Mouse (Mus musculus) CH12.LX (cell line): ENCODE measurements at regions not wholly inside any gene's neighbourhood (a gene's known extent, or its start where the extent isn't known, plus 50 kb on each side); places are given as distances from the start of the nearest gene placed in this dataset.

Source experiments
- DNase-seq: peaks from one replicate; pipeline ENCODE4 v3.0.0-alpha.2; 2013; ENCODE audit errors: extremely low read depth
- H3K27ac ChIP-seq: 2 replicates; pipeline ENCODE4 v1.5.1; 2012; ENCODE audit warnings: low read depth, mild to moderate bottlenecking, control low read depth, moderate library complexity; ENCODE audit not compliant: insufficient read depth
- H3K27me3 ChIP-seq: replicated peaks from 2 replicates; pipeline ENCODE3; 2012; ENCODE audit warnings: inconsistent platforms
- H3K36me3 ChIP-seq, 2 experiments: replicated peaks in 1 of 2; 2 replicates each; pipeline versions ENCODE3 to v1.6.1; 2012; ENCODE audit warnings: inconsistent platforms in 1 of 2, low read length in 1 of 2, mild to moderate bottlenecking in 1 of 2, mixed read lengths in 1 of 2, moderate library complexity in 1 of 2; ENCODE audit not compliant: control insufficient read depth in 1 of 2, insufficient read depth in 1 of 2
- H3K4me1 ChIP-seq, 2 experiments: 2 replicates each; pipeline ENCODE4 v1.6.1; 2012; ENCODE audit warnings: inconsistent platforms in 1 of 2, moderate library complexity in 1 of 2; ENCODE audit not compliant: insufficient read depth in 2 of 2, control insufficient read depth in 1 of 2
- H3K4me2 ChIP-seq: 2 replicates; pipeline ENCODE4 v1.6.1; 2012; ENCODE audit warnings: low read depth, mild to moderate bottlenecking, control low read depth; ENCODE audit not compliant: poor library complexity, insufficient read depth, severe bottlenecking
- H3K4me3 ChIP-seq, 3 experiments: fragments of 150-350 bp in 1 of 3; sonication (generic) in 1 of 3; replicated peaks in 1 of 3; 2 replicates each; pipeline versions ENCODE3 to v1.5.1; 2011 to 2012; ENCODE audit warnings: low read depth in 2 of 3, low read length in 2 of 3, mild to moderate bottlenecking in 2 of 3, moderate library complexity in 2 of 3, control low read depth in 1 of 3, improper control_type of control experiment in 1 of 3, inconsistent platforms in 1 of 3, mixed read lengths in 1 of 3; ENCODE audit not compliant: poor library complexity in 1 of 3
- H3K79me2 ChIP-seq: replicated peaks from 2 replicates; pipeline ENCODE4 v1.6.1; 2012; ENCODE audit warnings: mild to moderate bottlenecking, moderate library complexity; ENCODE audit not compliant: control insufficient read depth, poor library complexity, insufficient read depth, severe bottlenecking; ENCODE audit errors: extremely low read depth
- H3K9ac ChIP-seq: 2 replicates; pipeline ENCODE4 v1.6.1; 2012; ENCODE audit warnings: low read depth, mild to moderate bottlenecking, control low read depth, moderate library complexity; ENCODE audit not compliant: insufficient read depth
- H3K9me3 ChIP-seq: replicated peaks from 2 replicates; pipeline ENCODE3; 2012; ENCODE audit warnings: low read length, inconsistent platforms, mixed read lengths
- CHD1 ChIP-seq: IDR thresholded peaks from 2 replicates; pipeline ENCODE4 v1.6.1; 2012; ENCODE audit warnings: low read depth, low read length, improper control_type of control experiment, inconsistent platforms
- CTCF ChIP-seq, 2 experiments: IDR thresholded peaks in 1 of 2; conservative IDR thresholded peaks in 1 of 2; 2 replicates each; pipeline ENCODE4 v1.5.1; 2011 to 2012; ENCODE audit warnings: low read depth in 2 of 2, low read length in 2 of 2, improper control_type of control experiment in 1 of 2, inconsistent platforms in 1 of 2, mild to moderate bottlenecking in 1 of 2, moderate library complexity in 1 of 2
- E2F4 ChIP-seq: IDR thresholded peaks from 2 replicates; pipeline ENCODE4 v1.6.1; 2011; ENCODE audit warnings: low read depth, low read length, improper control_type of control experiment; ENCODE audit not compliant: insufficient replicate concordance
- ELF1 ChIP-seq: IDR thresholded peaks from 2 replicates; pipeline ENCODE4 v1.6.1; 2014; ENCODE audit warnings: low read depth, mild to moderate bottlenecking, inconsistent platforms, low read length, improper control_type of control experiment
- ETS1 ChIP-seq: conservative IDR thresholded peaks from 2 replicates; pipeline ENCODE4 v1.6.1; 2012; ENCODE audit warnings: low read depth, mild to moderate bottlenecking, inconsistent platforms, low read length, improper control_type of control experiment, moderate library complexity
- HCFC1 ChIP-seq: IDR thresholded peaks from 2 replicates; pipeline ENCODE4 v1.6.1; 2012; ENCODE audit warnings: low read depth, mild to moderate bottlenecking, inconsistent platforms, low read length, improper control_type of control experiment
- IRF4 ChIP-seq: IDR thresholded peaks from 2 replicates; pipeline ENCODE4 v1.6.1; 2014; ENCODE audit warnings: low read depth, mild to moderate bottlenecking, inconsistent platforms, low read length, improper control_type of control experiment
- JUND ChIP-seq: conservative IDR thresholded peaks from 2 replicates; pipeline ENCODE4 v1.6.1; 2011; ENCODE audit warnings: low read depth, low read length, improper control_type of control experiment
- MAX ChIP-seq: IDR thresholded peaks from 2 replicates; pipeline ENCODE4 v1.6.1; 2011; ENCODE audit warnings: low read length, improper control_type of control experiment
- MAZ ChIP-seq: IDR thresholded peaks from 2 replicates; pipeline ENCODE4 v1.6.1; 2012; ENCODE audit warnings: low read depth, mild to moderate bottlenecking, inconsistent platforms, low read length, improper control_type of control experiment, moderate library complexity
- MEF2A ChIP-seq: IDR thresholded peaks from 2 replicates; pipeline ENCODE4 v1.6.1; 2014; ENCODE audit warnings: low read depth, mild to moderate bottlenecking, inconsistent platforms, low read length, improper control_type of control experiment, borderline replicate concordance
- MXI1 ChIP-seq: IDR thresholded peaks from 2 replicates; pipeline ENCODE4 v1.6.1; 2011; ENCODE audit warnings: mild to moderate bottlenecking, low read depth, low read length, improper control_type of control experiment
- MYC ChIP-seq: IDR thresholded peaks from 2 replicates; pipeline ENCODE4 v1.6.1; 2011; ENCODE audit warnings: low read depth, mild to moderate bottlenecking, improper control_type of control experiment, low read length
- PAX5 ChIP-seq: IDR thresholded peaks from 2 replicates; pipeline ENCODE4 v1.6.1; 2012; ENCODE audit warnings: low read length, inconsistent platforms, mixed read lengths
- POLR2AphosphoS2 ChIP-seq: IDR thresholded peaks from 2 replicates; pipeline ENCODE4 v1.6.1; 2011; ENCODE audit warnings: low read depth, low read length, improper control_type of control experiment
- RCOR1 ChIP-seq: conservative IDR thresholded peaks from 2 replicates; pipeline ENCODE4 v1.6.1; 2012; ENCODE audit warnings: low read depth, mild to moderate bottlenecking, inconsistent platforms, low read length, improper control_type of control experiment
- UBTF ChIP-seq: IDR thresholded peaks from 2 replicates; pipeline ENCODE4 v1.6.1; 2012; ENCODE audit warnings: low read depth, mild to moderate bottlenecking, inconsistent platforms, low read length, improper control_type of control experiment, moderate library complexity
- USF2 ChIP-seq: conservative IDR thresholded peaks from 2 replicates; pipeline ENCODE4 v1.6.1; 2011; ENCODE audit warnings: low read depth, low read length, improper control_type of control experiment
- ZKSCAN1 ChIP-seq: IDR thresholded peaks from 2 replicates; pipeline ENCODE4 v1.6.1; 2012; ENCODE audit warnings: low read depth, inconsistent platforms, low read length, improper control_type of control experiment, borderline replicate concordance
- ZMIZ1 ChIP-seq: IDR thresholded peaks from 2 replicates; pipeline ENCODE4 v1.6.1; 2012; ENCODE audit warnings: low read depth, mild to moderate bottlenecking, inconsistent platforms, low read length, improper control_type of control experiment
- ZNF384 ChIP-seq: IDR thresholded peaks from 2 replicates; pipeline ENCODE4 v1.6.1; 2012; ENCODE audit warnings: low read depth, low read length, improper control_type of control experiment, inconsistent platforms
- dilution Hi-C: fragments of 300-500 bp; cut with MboI; formaldehyde crosslinking; loops from 2 replicates; pipeline ENCODE4 v1.14.3; 2020; ENCODE audit warnings: low sequenced_read_pairs; ENCODE audit not compliant: extremely low pct_unique_long_range_greater_than_20kb, extremely low pct_ligation_motif_present
- in situ Hi-C: fragments of 300-500 bp; cut with MboI; formaldehyde crosslinking; loops from 3 replicates; pipeline ENCODE4 v1.14.3; 2019; ENCODE audit warnings: low sequenced_read_pairs, low pct_ligation_motif_present, low pct_unique_long_range_greater_than_20kb, mixed read lengths

DNA sequence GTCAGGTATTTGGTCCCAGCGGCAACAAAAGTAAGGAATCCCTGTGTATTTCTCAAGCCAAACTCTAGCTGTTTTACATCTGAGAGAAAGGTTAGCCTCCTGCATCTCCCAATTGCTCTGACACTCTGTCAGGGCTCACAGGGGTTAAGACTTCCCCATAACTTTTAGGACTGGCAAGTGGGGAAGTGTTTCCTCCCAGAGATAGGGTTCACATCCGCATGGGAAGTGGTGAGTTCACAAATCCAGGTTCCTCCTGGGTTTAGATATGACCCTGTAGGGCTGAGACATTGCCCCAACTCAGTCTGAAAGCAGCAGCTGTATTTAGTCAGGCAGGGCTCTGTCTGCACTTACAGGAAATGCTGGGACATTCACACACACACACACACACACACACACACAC is 95.3 kb downstream of the Ets2 start:
- H3K4me3 ChIP-seq: no peak overlapping the region
- dilution Hi-C loops: no loop called here
- TF ChIP-seq PAX5 (no peak), CHD1 (no peak), ZMIZ1 (no peak), RCOR1 (no peak), POLR2AphosphoS2 (no peak), MXI1 (no peak), ELF1 (no peak), ETS1 (no peak), UBTF (no peak), HCFC1 (no peak), MYC (no peak)
- H3K27me3 ChIP-seq: no peaks in the 10 kb centered on the region
- H3K27ac ChIP-seq: no peak overlapping the region
- peaks cover under 1% of the 10 kb centered on the region for H3K9me3 ChIP-seq
- H3K4me1 ChIP-seq: peaks cover 7 to 15% of the 10 kb centered on the region in 2 experiments
- DNase-seq: no peak
- H3K36me3 ChIP-seq: no peaks in the 10 kb centered on the region
- H3K79me2 ChIP-seq: no peaks in the 10 kb centered on the region
- in situ Hi-C loops: no loop called here
- no peak overlapping the region for H3K4me2 ChIP-seq
- no peak overlapping the region for H3K9ac ChIP-seq

DNA sequence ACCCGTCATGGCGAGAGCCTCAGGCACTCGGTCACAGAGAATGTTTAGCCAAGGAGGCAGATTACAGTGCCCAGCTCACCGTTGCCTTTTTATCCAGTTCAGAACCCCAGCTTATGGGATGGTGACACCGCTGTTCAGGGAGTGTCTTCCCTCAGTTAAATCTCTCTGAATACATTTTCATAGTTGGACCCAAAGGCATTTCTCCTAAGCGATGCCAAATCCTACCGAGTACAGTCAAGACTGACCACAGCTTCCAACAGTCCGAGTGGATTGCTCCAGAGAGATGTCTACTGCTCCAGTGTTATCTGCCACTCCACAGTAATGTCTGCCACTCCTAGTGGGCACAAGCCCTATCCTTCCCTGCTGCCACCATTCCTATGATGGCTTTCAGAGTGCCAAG is 93.0 kb downstream of the Ets2 start:
- H3K4me1 ChIP-seq: peaks cover 7 to 26% of the 10 kb centered on the region in 2 experiments
- TF ChIP-seq ETS1 (no peak), POLR2AphosphoS2 (no peak), MAZ (no peak), CTCF (conservative IDR thresholded peaks at IDR 0.05 in 1 of 2, IDR thresholded peaks at IDR 0.05 in 1 of 2; ENCODE audit: low read depth in 2 of 2, low read length in 2 of 2) (no peak)
- no peak overlapping the region for H3K27ac ChIP-seq
- in situ Hi-C loops: no loop called here
- dilution Hi-C loops: no loop called here
- H3K9me3 ChIP-seq: peaks cover 2% of the 10 kb centered on the region
- no peaks in the 10 kb centered on the region for H3K27me3 ChIP-seq
- no peak for DNase-seq
- H3K4me3 ChIP-seq: no peak overlapping the region
- no peak overlapping the region for H3K9ac ChIP-seq
- no peak overlapping the region for H3K4me2 ChIP-seq
- no peaks in the 10 kb centered on the region for H3K79me2 ChIP-seq
- H3K36me3 ChIP-seq: no peaks in the 10 kb centered on the region

GRCm38 (mm10) chr16:95794281-95794727 is 92.4 kb downstream of the Ets2 start:
- TF ChIP-seq MYC: no peak
- TF ChIP-seq ZKSCAN1: no peak
- no peak for TF ChIP-seq POLR2AphosphoS2
- TF ChIP-seq USF2: no peak
- no peak for TF ChIP-seq E2F4
- TF ChIP-seq MEF2A: no peak
- no peak for TF ChIP-seq MAX
- no peak for TF ChIP-seq JUND
- no peak for TF ChIP-seq MAZ
- no peak for TF ChIP-seq UBTF
- no peak for TF ChIP-seq ZMIZ1
- no peak for TF ChIP-seq IRF4
- no peak for TF ChIP-seq MXI1
- no peak for TF ChIP-seq ZNF384
- TF ChIP-seq PAX5: no peak
- DNase-seq: no peak
- Histone ChIP-seq H3K27me3 (no peaks in the 10 kb centered on the region), H3K9me3 (peaks cover 2% of the 10 kb centered on the region), H3K4me1 (peaks cover 7 to 26% of the 10 kb centered on the region in 2 experiments), H3K27ac (no peak overlapping the region), H3K36me3 (no peaks in the 10 kb centered on the region), H3K4me2 (no peak overlapping the region), H3K79me2 (no peaks in the 10 kb centered on the region), H3K9ac (no peak overlapping the region), H3K4me3 (no peak overlapping the region)
- in situ Hi-C loops (no loop called here), dilution Hi-C loops (no loop called here)
